Mouse (Mus musculus): Measurements from ENCODE around the gene Igf2r.

Gene Igf2r

GRCm38 (mm10) chr17:12781101-12781500 lies 11.6 kb upstream of the Igf2r start:
- DNase-seq = no peak

- DNase-seq = no peak
Observed at GRCm38 (mm10) chr17:12780125-12780524, 10.7 kb upstream of the Igf2r start.

- DNase-seq = no peak
Observed at GRCm38 (mm10) chr17:12779442-12779841, 10.0 kb upstream of the Igf2r start.

GRCm38 (mm10) chr17:12773956-12774355 lies 4.5 kb upstream of the Igf2r start:
- no peak for DNase-seq

GRCm38 (mm10) chr17:12770500-12770899 lies 1.0 kb upstream of the Igf2r start:
- DNase-seq = no peak

- no peak for DNase-seq
Observed at GRCm38 (mm10) chr17:12768415-12769379, 767 bp downstream of the Igf2r start.

- no peak for DNase-seq
Observed at GRCm38 (mm10) chr17:12767294-12767852, 2.1 kb downstream of the Igf2r start.

GRCm38 (mm10) chr17:12763412-12763811 lies 6.1 kb downstream of the Igf2r start:
- DNase-seq = no peak

GRCm38 (mm10) chr17:12760355-12761146 lies 8.9 kb downstream of the Igf2r start:
- DNase-seq = no peak

GRCm38 (mm10) chr17:12759646-12760074 lies 9.8 kb downstream of the Igf2r start:
- DNase-seq = no peak

- no peak for DNase-seq
Observed at GRCm38 (mm10) chr17:12758701-12759455, 10.6 kb downstream of the Igf2r start.

- no peak for DNase-seq
Observed at GRCm38 (mm10) chr17:12757990-12758389, 11.5 kb downstream of the Igf2r start.

- DNase-seq = no peak
Observed at GRCm38 (mm10) chr17:12757161-12757560, 12.3 kb downstream of the Igf2r start.

GRCm38 (mm10) chr17:12755951-12756350 lies 13.5 kb downstream of the Igf2r start:
- DNase-seq = no peak

GRCm38 (mm10) chr17:12755146-12755545 lies 14.3 kb downstream of the Igf2r start:
- no peak for DNase-seq

- DNase-seq = no peak
Observed at GRCm38 (mm10) chr17:12754243-12755007, 15.0 kb downstream of the Igf2r start.

GRCm38 (mm10) chr17:12753050-12753449 lies 16.4 kb downstream of the Igf2r start:
- DNase-seq = no peak

GRCm38 (mm10) chr17:12751641-12752040 lies 17.8 kb downstream of the Igf2r start:
- no peak for DNase-seq

- no peak for DNase-seq
Observed at GRCm38 (mm10) chr17:12751218-12751617, 18.2 kb downstream of the Igf2r start.

- DNase-seq = no peak
Observed at GRCm38 (mm10) chr17:12750591-12751170, 18.8 kb downstream of the Igf2r start.

Measured in spleen, adult 18-20 months (tissue).